Mouse (Mus musculus) limb, embryonic 13.5 days (tissue): ENCODE results near the gene Hbq1b. TPM values are rescaled to one million over a fixed set of nuclear protein-coding genes. Genes with fewer than 3 reads are reported as not detected.
A peak's percentile ranks its signal among the peaks of the same experiment; 100 is the strongest.
"Not testable (repeated sequence)": the region's sequence is repeated elsewhere in the genome, so short reads cannot be mapped to it uniquely, and the experiment has no call there.

Experiments
- ATAC-seq: fragments of 200-750 bp; cut with Nextera tagmentation; 2 replicates; pipeline ENCODE4 v1.8.0; 2017; ENCODE audit warnings: low read depth, moderate number of reproducible peaks, moderate TSS enrichment; ENCODE audit not compliant: low FRiP score
- H3K27ac ChIP-seq: fragments of 300-500 bp; sonication (generic); 2 replicates; pipeline ENCODE4 v1.5.1; 2015; ENCODE audit warnings: inconsistent platforms, mild to moderate bottlenecking, moderate library complexity
- H3K27me3 ChIP-seq: fragments of 300-500 bp; sonication (generic); 2 replicates; pipeline ENCODE4 v1.6.1; 2015; ENCODE audit warnings: mild to moderate bottlenecking, inconsistent platforms
- H3K36me3 ChIP-seq: fragments of 300-500 bp; sonication (generic); 2 replicates; pipeline ENCODE4 v1.6.1; 2015; ENCODE audit warnings: inconsistent platforms, mild to moderate bottlenecking, moderate library complexity
- H3K4me1 ChIP-seq: fragments of 300-500 bp; sonication (generic); 2 replicates; pipeline ENCODE4 v1.6.1; 2015; ENCODE audit warnings: inconsistent platforms
- H3K4me2 ChIP-seq: fragments of 300-500 bp; sonication (generic); replicated peaks from 2 replicates; pipeline ENCODE4 v1.6.1; 2015; ENCODE audit warnings: inconsistent platforms, mild to moderate bottlenecking, moderate library complexity
- H3K4me3 ChIP-seq: fragments of 300-500 bp; sonication (generic); 2 replicates; pipeline ENCODE4 v1.5.1; 2015; ENCODE audit warnings: moderate library complexity, mild to moderate bottlenecking, inconsistent platforms
- H3K9ac ChIP-seq: fragments of 300-500 bp; sonication (generic); 2 replicates; pipeline ENCODE4 v1.6.1; 2015; ENCODE audit warnings: mild to moderate bottlenecking, inconsistent platforms
- H3K9me3 ChIP-seq: fragments of 300-500 bp; sonication (generic); 2 replicates; pipeline ENCODE4 v1.6.1; 2016; ENCODE audit warnings: inconsistent platforms
- WGBS: fragments of 180-500 bp; shearing (Covaris S2); methylation state at CpG from one replicate; pipeline ENCODE4 v1.1.7; 2015; 5-methylcytosine and 5-hydroxymethylcytosine counted together
- polyA plus RNA-seq: library from polyadenylated mRNA; unstranded; fragments of >200 nt; fragmentation: Nextera tagmentation; extraction: Ambion mirVana; gene quantifications from 2 replicates; pipeline ENCODE4 v1.2.1, GENCODE M21; 2015

Hbq1b gene
- polyA plus RNA-seq, 1 experiment from 2014 or later: 1.8 TPM

DNA sequence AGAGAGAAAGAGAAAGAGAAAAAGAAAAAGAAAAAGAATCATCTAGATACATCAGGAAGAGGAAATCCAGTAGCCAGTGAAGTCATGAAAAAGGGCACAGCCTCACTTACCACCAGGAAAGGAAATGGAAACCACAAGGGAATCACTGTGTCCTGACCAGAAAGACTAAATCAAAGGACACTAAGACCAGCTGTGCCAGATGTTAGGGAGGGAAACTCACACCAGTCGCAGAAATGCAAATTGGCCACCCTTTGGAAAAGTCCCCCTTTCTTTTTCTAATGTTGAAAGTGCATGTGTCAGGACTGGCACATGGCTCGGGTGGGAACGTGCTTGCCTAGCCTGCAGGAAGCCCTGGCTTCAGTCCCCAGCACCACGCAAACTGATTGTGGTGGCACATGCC, 15.6 kb upstream of the Hbq1b start:
- ATAC-seq: no peak
- WGBS: 41% methylated on average over 4 of the region's 4 CpGs

DNA sequence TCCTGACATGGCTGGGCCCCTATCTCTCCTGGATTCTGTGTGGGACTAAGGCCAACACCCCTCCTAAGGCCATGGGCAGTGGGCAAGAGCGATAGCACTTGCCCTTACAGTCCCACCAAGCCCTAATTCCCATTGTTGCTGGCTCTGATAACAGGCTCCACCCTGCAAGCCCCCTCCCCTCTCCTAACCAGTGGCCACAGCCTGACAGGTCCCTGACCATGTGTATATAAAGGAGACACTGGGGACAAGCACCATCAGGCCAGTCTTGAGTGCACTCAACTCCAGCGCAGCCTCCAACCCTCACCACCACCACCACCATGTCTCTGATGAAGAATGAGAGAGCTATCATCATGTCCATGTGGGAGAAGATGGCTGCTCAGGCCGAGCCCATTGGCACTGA, 10.4 kb upstream of the Hbq1b start, which contains the start of gene Hba-x:
TSS of gene Hba-x (plus strand) at position 54 of the 400 bp plus-strand sequence.
- Histone ChIP-seq H3K27me3 (peaks cover 28% of the 10 kb centered on the region), H3K4me2 (no peak within 1 kb of the TSS), H3K4me3 (no peak within 1 kb of the TSS), H3K27ac (no peak within 1 kb of the TSS), H3K9me3 (no peaks in the 10 kb centered on the region), H3K9ac (no peak within 1 kb of the TSS), H3K36me3 (no peaks in the 10 kb centered on the region), H3K4me1 (no peaks in the 10 kb centered on the region)
- no peak for ATAC-seq
- 71% methylated on average over 3 of the region's 3 CpGs for WGBS

More for the DNA sequence above, 15.6 kb upstream of the Hbq1b start:
- Histone ChIP-seq H3K9ac (no peak overlapping the region), H3K4me2 (no peak overlapping the region), H3K27me3 (peaks cover 4% of the 10 kb centered on the region), H3K4me3 (no peak overlapping the region), H3K27ac (no peak overlapping the region), H3K9me3 (no peaks in the 10 kb centered on the region), H3K4me1 (peaks cover 10% of the 10 kb centered on the region), H3K36me3 (no peaks in the 10 kb centered on the region)

DNA sequence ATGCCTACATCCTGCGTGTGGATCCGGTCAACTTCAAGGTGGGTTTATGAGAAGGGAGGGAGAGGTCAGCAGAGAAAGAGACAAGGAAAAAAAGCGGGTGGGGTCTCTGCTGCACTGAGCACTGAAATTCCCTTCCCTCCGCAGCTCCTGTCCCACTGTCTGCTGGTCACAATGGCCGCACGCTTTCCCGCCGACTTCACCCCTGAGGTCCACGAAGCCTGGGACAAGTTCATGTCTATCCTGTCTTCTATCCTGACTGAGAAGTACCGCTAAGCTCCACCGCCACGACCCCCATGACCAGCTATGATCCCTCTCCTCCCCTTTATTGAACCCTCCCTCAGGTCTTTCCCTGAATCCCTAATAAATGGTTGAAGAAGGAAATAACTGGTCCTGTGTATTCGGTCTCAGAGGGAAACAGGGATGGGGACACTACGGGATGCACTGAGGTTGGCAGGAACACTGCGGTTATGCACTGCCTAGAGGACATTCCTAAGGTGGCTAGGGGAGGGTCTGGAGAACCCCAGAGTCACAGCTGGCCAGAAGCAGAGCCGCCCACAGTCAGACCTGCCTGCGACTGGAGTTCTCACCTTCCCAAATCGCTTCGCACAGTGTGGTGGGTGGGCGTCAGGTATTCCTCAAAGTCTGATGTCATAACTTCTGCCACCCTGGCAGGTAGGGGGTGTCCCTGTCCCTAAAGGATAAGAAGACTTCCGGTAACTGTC, 8.9 kb upstream of the Hbq1b start:
- no peaks in the 10 kb centered on the region for H3K9me3 ChIP-seq
- H3K36me3 ChIP-seq: no peaks in the 10 kb centered on the region
- H3K4me1 ChIP-seq: no peaks in the 10 kb centered on the region
- WGBS: 70% methylated on average over 21 of the region's 21 CpGs
- no peak for ATAC-seq
- H3K4me2 ChIP-seq: no peak overlapping the region
- H3K9ac ChIP-seq: no peak overlapping the region
- no peak overlapping the region for H3K27ac ChIP-seq
- H3K4me3 ChIP-seq: no peak overlapping the region
- H3K27me3 ChIP-seq: peaks cover 28% of the 10 kb centered on the region

DNA sequence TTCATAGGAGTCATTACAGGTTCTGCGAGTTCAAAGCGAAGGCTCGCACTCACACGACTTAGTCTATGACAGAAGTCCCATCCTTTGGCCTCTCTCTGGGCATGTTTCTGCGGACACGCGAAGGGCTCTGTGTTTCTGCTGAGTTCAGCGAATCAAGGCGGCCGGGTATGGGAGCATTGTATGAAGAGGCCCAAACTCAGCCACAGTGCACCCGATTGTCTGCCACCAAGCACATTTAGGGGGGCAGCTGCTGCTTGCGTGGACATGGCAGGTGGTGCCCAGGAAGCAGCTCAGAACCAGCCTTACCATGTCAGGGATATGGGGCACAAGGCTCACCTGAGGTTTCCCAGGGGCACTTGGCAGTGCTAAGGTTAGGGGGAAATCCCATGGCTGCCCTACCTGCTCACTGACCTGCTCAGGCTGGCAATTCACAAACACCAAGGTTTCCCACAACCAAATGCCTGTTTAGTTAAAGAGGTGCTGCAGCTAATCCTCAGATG, 8.3 kb upstream of the Hbq1b start:
- Histone ChIP-seq H3K4me3 (no peak overlapping the region), H3K4me1 (no peaks in the 10 kb centered on the region), H3K9me3 (no peaks in the 10 kb centered on the region), H3K9ac (no peak overlapping the region), H3K4me2 (no peak overlapping the region), H3K27ac (no peak overlapping the region), H3K36me3 (no peaks in the 10 kb centered on the region), H3K27me3 (peaks cover 28% of the 10 kb centered on the region)
- ATAC-seq: no peak
- whole genome bisulfite sequencing: 74% methylated on average over 12 of the region's 12 CpGs

DNA sequence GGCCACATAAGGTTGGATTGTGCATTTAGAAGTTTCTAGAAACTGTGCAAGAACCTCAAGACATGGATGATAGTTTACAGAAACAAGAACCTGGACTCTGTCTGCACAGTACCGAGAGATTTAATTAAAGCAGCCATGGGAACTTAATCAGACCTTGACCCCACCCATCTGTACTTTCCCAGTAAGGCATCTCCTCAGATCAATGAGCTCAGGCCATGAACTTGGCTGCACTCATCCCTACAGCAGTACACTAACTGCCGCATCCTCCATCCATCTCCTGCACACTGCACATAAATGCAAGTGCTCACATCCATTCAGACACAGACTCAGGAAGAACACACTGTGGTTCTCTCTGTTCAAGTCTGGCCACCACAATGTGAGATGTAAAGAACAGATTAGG, 6.1 kb upstream of the Hbq1b start:
- no peak for ATAC-seq

DNA sequence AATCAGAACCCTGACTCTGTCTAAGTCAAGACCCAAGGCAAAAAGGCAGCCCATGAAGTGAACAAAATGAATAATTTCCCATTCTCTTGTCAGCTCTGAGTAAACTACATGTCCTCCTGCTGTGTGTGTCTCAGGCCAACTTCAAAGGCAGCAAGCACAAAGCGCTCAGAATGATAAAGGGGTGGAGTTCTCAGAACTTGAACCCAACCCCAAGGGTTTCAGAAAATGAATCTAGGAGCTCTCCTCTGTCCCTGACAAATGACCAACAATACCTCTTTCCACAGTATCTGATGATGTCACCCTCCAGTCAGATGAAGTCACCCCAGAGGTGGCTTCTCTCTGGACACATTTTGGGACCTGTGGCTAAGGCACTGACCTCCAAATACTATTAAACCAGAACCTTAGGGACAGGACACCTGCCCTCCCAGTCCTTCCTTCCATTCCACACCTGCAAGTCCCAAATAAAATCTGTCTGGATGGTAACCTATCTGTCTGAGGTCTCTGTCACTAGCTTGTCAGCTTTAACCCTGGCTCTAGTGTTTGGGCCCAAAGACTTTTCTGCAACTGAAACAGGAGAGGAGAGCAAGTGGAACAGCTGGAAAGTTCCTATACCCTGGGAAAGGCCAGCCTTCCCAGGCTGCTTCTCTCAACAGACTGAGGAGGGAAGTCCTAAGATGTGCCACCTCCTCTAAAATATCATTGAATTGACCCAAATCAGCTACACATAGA, 5.2 kb upstream of the Hbq1b start:
- Histone ChIP-seq H3K4me3 (no peak overlapping the region), H3K4me2 (no peak overlapping the region), H3K9me3 (no peaks in the 10 kb centered on the region), H3K27ac (no peak overlapping the region), H3K27me3 (peaks cover 20% of the 10 kb centered on the region), H3K4me1 (no peaks in the 10 kb centered on the region), H3K36me3 (no peaks in the 10 kb centered on the region), H3K9ac (no peak overlapping the region)
- 70% methylated on average over 1 of the region's 1 CpGs for WGBS
- no peak for ATAC-seq

More for the DNA sequence above, 6.1 kb upstream of the Hbq1b start:
- no peaks in the 10 kb centered on the region for H3K36me3 ChIP-seq
- H3K27me3 ChIP-seq: peaks cover 28% of the 10 kb centered on the region
- WGBS: 67% methylated on average over 2 of the region's 2 CpGs
- H3K4me3 ChIP-seq: no peak overlapping the region
- H3K27ac ChIP-seq: no peak overlapping the region
- H3K9ac ChIP-seq: no peak overlapping the region
- H3K9me3 ChIP-seq: no peaks in the 10 kb centered on the region
- H3K4me2 ChIP-seq: no peak overlapping the region
- no peaks in the 10 kb centered on the region for H3K4me1 ChIP-seq

DNA sequence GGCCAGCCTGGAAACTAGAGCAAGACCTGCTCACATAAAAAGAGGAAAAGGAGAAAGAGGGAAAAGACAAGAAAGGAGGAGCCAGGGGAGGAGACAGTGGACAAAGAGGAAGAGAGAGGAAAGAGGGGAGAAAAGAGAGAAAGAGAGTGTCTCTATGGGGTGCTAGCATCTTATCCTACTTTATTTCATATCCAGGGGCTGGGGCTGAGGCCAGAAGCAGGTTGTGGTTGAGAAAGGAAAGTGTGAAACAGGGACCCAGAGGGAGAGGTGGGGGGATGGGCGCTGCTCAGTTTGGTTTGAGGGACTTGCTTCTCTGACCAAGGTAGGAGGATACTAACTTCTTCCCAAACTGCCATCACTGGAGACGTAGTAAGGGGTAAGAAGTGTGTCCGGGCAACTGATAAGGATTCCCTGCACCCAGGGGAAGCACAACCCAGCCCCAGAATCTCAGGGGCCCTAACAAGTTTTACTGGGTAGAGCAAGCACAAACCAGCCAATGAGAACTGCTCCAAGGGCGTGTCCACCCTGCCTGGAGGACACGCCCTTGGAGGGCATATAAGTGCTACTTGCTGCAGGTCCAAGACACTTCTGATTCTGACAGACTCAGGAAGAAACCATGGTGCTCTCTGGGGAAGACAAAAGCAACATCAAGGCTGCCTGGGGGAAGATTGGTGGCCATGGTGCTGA, 3.5 kb upstream of the Hbq1b start, which contains the start of gene Hba-a1:
TSS of gene Hba-a1 (plus strand) at position 421 of the 687 bp plus-strand sequence.
- H3K9ac ChIP-seq, H3K27ac ChIP-seq, H3K4me2 ChIP-seq, H3K36me3 ChIP-seq, H3K9me3 ChIP-seq, H3K4me3 ChIP-seq, H3K4me1 ChIP-seq: not testable (repeated sequence)
- 38% methylated on average over 1 of the region's 5 CpGs for WGBS
- ATAC-seq: peak; percentile 32; the same call in 1 of the 2 replicates
- H3K27me3 ChIP-seq: peaks cover 16% of the 10 kb centered on the region; the same call in 1 of the 2 replicates

DNA sequence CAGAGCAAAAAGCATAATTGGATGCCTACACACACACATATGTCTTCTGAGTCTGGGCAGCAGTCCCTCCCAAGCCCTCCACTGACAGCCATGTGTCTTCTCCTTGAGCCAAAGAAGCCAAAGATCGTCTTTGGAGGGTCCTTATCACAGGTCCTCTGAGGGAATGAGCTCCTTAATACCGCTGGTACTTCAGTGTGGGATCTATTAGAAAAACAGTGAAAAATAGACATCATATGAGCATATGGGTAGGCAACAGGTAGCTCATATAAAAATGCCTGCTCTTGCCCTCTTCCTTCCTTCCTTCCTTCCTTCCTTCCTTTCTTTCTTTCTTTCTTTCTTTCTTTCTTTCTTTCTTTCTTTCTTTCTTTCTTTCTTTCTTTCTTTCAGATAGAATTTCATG, 2.2 kb upstream of the Hbq1b start:
- not testable (repeated sequence) for H3K4me3 ChIP-seq, H3K27ac ChIP-seq, H3K4me2 ChIP-seq, H3K9ac ChIP-seq, H3K9me3 ChIP-seq, H3K36me3 ChIP-seq, ATAC-seq, H3K4me1 ChIP-seq
- H3K27me3 ChIP-seq: peaks cover 12% of the 10 kb centered on the region; the same call in 1 of the 2 replicates
- 49% methylated on average over 2 of the region's 2 CpGs for whole genome bisulfite sequencing

DNA sequence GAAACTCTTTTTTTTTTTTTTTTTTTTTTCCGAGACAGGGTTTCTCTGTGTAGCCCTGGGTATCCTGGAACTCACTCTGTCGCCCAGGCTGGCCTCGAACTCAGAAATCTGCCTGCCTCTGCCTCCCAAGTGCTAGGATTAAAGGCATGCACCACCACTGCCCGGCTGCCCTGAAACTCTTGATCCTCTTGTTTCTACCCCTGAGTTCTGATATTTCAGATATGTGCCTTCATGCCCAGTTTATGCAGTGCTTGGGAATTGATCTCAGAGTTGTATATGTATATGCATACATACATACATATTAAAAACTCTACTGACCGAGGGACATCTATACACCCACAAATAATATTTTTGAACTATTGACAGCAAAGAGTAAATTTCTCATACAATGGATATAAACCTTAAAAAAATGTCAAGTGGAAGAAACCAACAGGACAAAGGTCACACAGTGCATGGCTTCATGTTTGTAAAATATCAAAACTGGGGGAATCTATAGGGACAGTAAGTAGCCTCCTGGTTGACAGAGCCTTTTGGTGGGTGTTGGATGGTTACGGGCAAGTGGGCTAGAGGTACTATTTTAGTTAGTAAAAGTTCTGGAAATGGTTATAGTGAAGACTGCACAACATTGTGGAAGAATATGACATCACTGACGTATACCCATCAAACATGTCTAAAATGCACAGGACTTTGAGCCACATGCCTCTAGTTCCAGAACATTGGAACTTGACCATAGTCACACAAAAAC, 1.6 kb upstream of the Hbq1b start:
- H3K4me3 ChIP-seq: no peak overlapping the region
- H3K27me3 ChIP-seq: peaks cover 12% of the 10 kb centered on the region; the same call in 1 of the 2 replicates
- no peak for ATAC-seq
- H3K27ac ChIP-seq: no peak overlapping the region
- WGBS: 78% methylated on average over 7 of the region's 7 CpGs
- H3K9me3 ChIP-seq: no peaks in the 10 kb centered on the region
- H3K4me1 ChIP-seq: no peaks in the 10 kb centered on the region
- H3K9ac ChIP-seq: no peak overlapping the region
- no peak overlapping the region for H3K4me2 ChIP-seq
- no peaks in the 10 kb centered on the region for H3K36me3 ChIP-seq

DNA sequence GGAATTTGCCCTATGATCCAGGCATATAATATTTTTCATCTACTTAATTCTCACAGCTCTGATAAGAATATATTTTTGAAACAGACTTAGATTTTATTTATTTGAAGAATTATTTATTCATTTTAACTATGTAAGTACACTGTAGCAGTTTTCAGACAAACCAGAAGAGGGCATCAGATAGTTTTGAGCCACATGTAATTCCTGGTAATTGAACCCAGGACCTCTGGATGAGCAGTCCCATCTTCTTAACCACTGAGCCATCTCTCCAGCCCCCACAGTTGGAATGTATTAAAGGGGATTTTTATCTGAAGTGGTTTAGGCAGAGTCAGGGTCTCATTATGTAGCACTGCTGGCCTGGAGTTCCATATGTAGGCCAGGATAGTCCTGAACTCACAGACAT, 878 bp upstream of the Hbq1b start:
- H3K9me3 ChIP-seq: not testable (repeated sequence)

DNA sequence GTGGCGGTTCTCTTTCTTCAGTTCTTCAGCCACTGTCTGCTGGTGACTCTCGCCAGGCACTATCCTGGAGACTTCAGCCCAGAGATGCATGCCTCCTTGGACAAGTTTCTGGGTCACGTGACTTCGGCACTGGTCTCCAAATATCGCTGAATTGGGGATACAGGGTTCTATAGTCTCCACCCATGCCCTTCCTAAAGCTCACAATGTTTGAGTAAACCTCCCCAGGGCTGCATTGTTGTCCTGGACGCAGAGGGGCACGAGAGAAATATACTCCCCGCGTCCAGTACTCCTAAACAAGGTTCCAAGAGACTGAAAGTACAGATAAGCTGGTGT, 694 bp downstream of the Hbq1b start:
- no peak for ATAC-seq
- H3K4me1 ChIP-seq: no peaks in the 10 kb centered on the region
- H3K4me3 ChIP-seq: no peak overlapping the region
- 74% methylated on average over 9 of the region's 9 CpGs for WGBS
- H3K36me3 ChIP-seq: no peaks in the 10 kb centered on the region
- H3K9ac ChIP-seq: no peak overlapping the region
- H3K27ac ChIP-seq: no peak overlapping the region
- peak overlapping the region; percentile 66; the same call in 1 of the 2 replicates for H3K4me2 ChIP-seq
- no peaks in the 10 kb centered on the region for H3K9me3 ChIP-seq
- peaks cover 12% of the 10 kb centered on the region; the same call in 1 of the 2 replicates for H3K27me3 ChIP-seq

More for the DNA sequence above, 878 bp upstream of the Hbq1b start:
- not testable (repeated sequence) for H3K36me3 ChIP-seq, H3K4me3 ChIP-seq, H3K27ac ChIP-seq, H3K4me2 ChIP-seq, H3K4me1 ChIP-seq, ATAC-seq, H3K9ac ChIP-seq
- peaks cover 12% of the 10 kb centered on the region; the same call in 1 of the 2 replicates for H3K27me3 ChIP-seq
